Mouse (Mus musculus): ENCODE results near the gene Apba2. TPM values are rescaled to one million over a fixed set of nuclear protein-coding genes. Genes with fewer than 3 reads are reported as not detected.

The Apba2 gene
- polyA plus RNA-seq, 1 experiment from 2014 or later, result 123 TPM

- H3K27ac ChIP-seq (ENCODE audit: low read depth, low read length), result no peak overlapping the region
- no peaks in the 10 kb centered on the region for H3K4me1 ChIP-seq (ENCODE audit: control insufficient read depth, insufficient read depth, low read length)
- H3K27me3 ChIP-seq (ENCODE audit: control insufficient read depth, insufficient read depth, low read length), result no peaks in the 10 kb centered on the region
- no peak overlapping the region for H3K9ac ChIP-seq (ENCODE audit: low read length)
- WGBS, result 77% methylated on average over 9 of the region's 9 CpGs
- H3K9me3 ChIP-seq (ENCODE audit: control insufficient read depth, low read length), result no peaks in the 10 kb centered on the region
- no peak overlapping the region for H3K4me2 ChIP-seq (ENCODE audit: low read depth)
- ATAC-seq (ENCODE audit: insufficient read depth, low FRiP score, low TSS enrichment) (no peak), DNase-seq (ENCODE audit: low spot score) (no peak)
- no peaks in the 10 kb centered on the region for H3K36me3 ChIP-seq (ENCODE audit: control insufficient read depth, insufficient read depth, low read length)
- no peak overlapping the region for H3K4me3 ChIP-seq (ENCODE audit: low read depth, low read length)
Measured at GRCm38 (mm10) chr7:64791145-64791544, 289.6 kb downstream of the Apba2 start.

- DNase-seq (ENCODE audit: low spot score) (no peak), ATAC-seq (ENCODE audit: insufficient read depth, low FRiP score, low TSS enrichment) (no peak)
- H3K27ac ChIP-seq (ENCODE audit: low read depth, low read length), result no peak overlapping the region
- no peak overlapping the region for H3K9ac ChIP-seq (ENCODE audit: low read length)
- no peaks in the 10 kb centered on the region for H3K36me3 ChIP-seq (ENCODE audit: control insufficient read depth, insufficient read depth, low read length)
- H3K4me2 ChIP-seq (ENCODE audit: low read depth), result no peak overlapping the region
- no peaks in the 10 kb centered on the region for H3K27me3 ChIP-seq (ENCODE audit: control insufficient read depth, insufficient read depth, low read length)
- H3K4me3 ChIP-seq (ENCODE audit: low read depth, low read length), result no peak overlapping the region
- 73% methylated on average over 8 of the region's 8 CpGs for WGBS
- no peaks in the 10 kb centered on the region for H3K4me1 ChIP-seq (ENCODE audit: control insufficient read depth, insufficient read depth, low read length)
- H3K9me3 ChIP-seq (ENCODE audit: control insufficient read depth, low read length), result no peaks in the 10 kb centered on the region
Measured at GRCm38 (mm10) chr7:64792031-64792430, 290.5 kb downstream of the Apba2 start.

GRCm38 (mm10) chr7:64795554-64795953 lies 294.0 kb downstream of the Apba2 start:
- DNase-seq (ENCODE audit: low spot score) (no peak), ATAC-seq (ENCODE audit: insufficient read depth, low FRiP score, low TSS enrichment) (no peak)
- 83% methylated on average over 6 of the region's 6 CpGs for WGBS
- Histone ChIP-seq H3K27me3 (ENCODE audit: control insufficient read depth, insufficient read depth, low read length) (no peaks in the 10 kb centered on the region), H3K27ac (ENCODE audit: low read depth, low read length) (no peak overlapping the region), H3K36me3 (ENCODE audit: control insufficient read depth, insufficient read depth, low read length) (no peaks in the 10 kb centered on the region), H3K9ac (ENCODE audit: low read length) (no peak overlapping the region), H3K4me1 (ENCODE audit: control insufficient read depth, insufficient read depth, low read length) (no peaks in the 10 kb centered on the region), H3K4me2 (ENCODE audit: low read depth) (no peak overlapping the region), H3K9me3 (ENCODE audit: control insufficient read depth, low read length) (no peaks in the 10 kb centered on the region), H3K4me3 (ENCODE audit: low read depth, low read length) (no peak overlapping the region)

Other genes with a start within 250 kb of the Apba2 start
- gene Mtmr10, start 214.1 kb upstream of the Apba2 start, polyA plus RNA-seq (2014; fragmentation: Nextera tagmentation; extraction: Ambion mirVana), result 14.8 and 16.4 TPM in 2 replicates
- gene Fan1, start 127.6 kb upstream of the Apba2 start, polyA plus RNA-seq (2014; fragmentation: Nextera tagmentation; extraction: Ambion mirVana), result 6.1 and 6.4 TPM in 2 replicates
- 51.9 and 54.4 TPM in 2 replicates for gene Mphosph10, start 109.4 kb upstream of the Apba2 start, polyA plus RNA-seq (2014; fragmentation: Nextera tagmentation; extraction: Ambion mirVana)
- gene Mcee, start 109.1 kb upstream of the Apba2 start, polyA plus RNA-seq (2014; fragmentation: Nextera tagmentation; extraction: Ambion mirVana), result 34.2 and 39.7 TPM in 2 replicates